Mouse (Mus musculus) neural tube, embryonic 13.5 days (tissue): ENCODE measurements around the gene Map3k5. TPM values are rescaled to one million over a fixed set of nuclear protein-coding genes. Genes with fewer than 3 reads are reported as not detected.

Experiments
- ATAC-seq: fragments of 200-750 bp; cut with Nextera tagmentation; 2 replicates; pipeline ENCODE4 v1.8.0; 2017; ENCODE audit warnings: low read depth, mild to moderate bottlenecking, moderate TSS enrichment, moderate library complexity
- H3K27ac ChIP-seq: fragments of 300-500 bp; sonication (generic); replicated peaks from 2 replicates; pipeline ENCODE4 v1.5.1; 2015; ENCODE audit warnings: moderate library complexity, mild to moderate bottlenecking, inconsistent platforms
- H3K27me3 ChIP-seq: fragments of 300-500 bp; sonication (generic); 2 replicates; pipeline ENCODE4 v1.6.1; 2015; ENCODE audit warnings: mild to moderate bottlenecking, inconsistent platforms
- H3K36me3 ChIP-seq: fragments of 300-500 bp; sonication (generic); 2 replicates; pipeline ENCODE4 v1.6.1; 2015; ENCODE audit warnings: mild to moderate bottlenecking, inconsistent platforms
- H3K4me1 ChIP-seq: fragments of 300-500 bp; sonication (generic); replicated peaks from 2 replicates; pipeline ENCODE4 v1.6.1; 2015; ENCODE audit warnings: inconsistent platforms
- H3K4me2 ChIP-seq: fragments of 300-500 bp; sonication (generic); 2 replicates; pipeline ENCODE4 v1.6.1; 2015; ENCODE audit warnings: inconsistent platforms, mild to moderate bottlenecking, moderate library complexity
- H3K4me3 ChIP-seq: fragments of 300-500 bp; sonication (generic); 2 replicates; pipeline ENCODE4 v1.5.1; 2015; ENCODE audit warnings: mild to moderate bottlenecking, inconsistent platforms
- H3K9ac ChIP-seq: fragments of 300-500 bp; sonication (generic); 2 replicates; pipeline ENCODE4 v1.6.1; 2015; ENCODE audit warnings: moderate library complexity, mild to moderate bottlenecking, inconsistent platforms
- H3K9me3 ChIP-seq: fragments of 300-500 bp; sonication (generic); 2 replicates; pipeline ENCODE4 v1.6.1; 2016; ENCODE audit warnings: inconsistent platforms
- WGBS: fragments of 180-500 bp; shearing (Covaris S2); methylation state at CpG from one replicate; pipeline ENCODE4 v1.1.7; 2015; 5-methylcytosine and 5-hydroxymethylcytosine counted together
- polyA plus RNA-seq: library from polyadenylated mRNA; unstranded; fragments of >200 nt; fragmentation: Nextera tagmentation; extraction: Ambion mirVana; gene quantifications from 2 replicates; pipeline ENCODE4 v1.2.1, GENCODE M21; 2015

Gene Map3k5
- polyA plus RNA-seq, 1 experiment from 2014 or later: 0.87 TPM

GRCm38 (mm10) chr10:20111508-20111907 is 177.2 kb downstream of the Map3k5 start:
- H3K9ac ChIP-seq: no peak overlapping the region
- H3K4me1 ChIP-seq: no peaks in the 10 kb centered on the region
- no peak for ATAC-seq
- H3K27me3 ChIP-seq: no peaks in the 10 kb centered on the region
- H3K27ac ChIP-seq: no peak overlapping the region
- H3K4me3 ChIP-seq: no peak overlapping the region
- WGBS: 95% methylated on average over 5 of the region's 5 CpGs
- no peaks in the 10 kb centered on the region for H3K9me3 ChIP-seq
- H3K4me2 ChIP-seq: no peak overlapping the region
- no peaks in the 10 kb centered on the region for H3K36me3 ChIP-seq

DNA sequence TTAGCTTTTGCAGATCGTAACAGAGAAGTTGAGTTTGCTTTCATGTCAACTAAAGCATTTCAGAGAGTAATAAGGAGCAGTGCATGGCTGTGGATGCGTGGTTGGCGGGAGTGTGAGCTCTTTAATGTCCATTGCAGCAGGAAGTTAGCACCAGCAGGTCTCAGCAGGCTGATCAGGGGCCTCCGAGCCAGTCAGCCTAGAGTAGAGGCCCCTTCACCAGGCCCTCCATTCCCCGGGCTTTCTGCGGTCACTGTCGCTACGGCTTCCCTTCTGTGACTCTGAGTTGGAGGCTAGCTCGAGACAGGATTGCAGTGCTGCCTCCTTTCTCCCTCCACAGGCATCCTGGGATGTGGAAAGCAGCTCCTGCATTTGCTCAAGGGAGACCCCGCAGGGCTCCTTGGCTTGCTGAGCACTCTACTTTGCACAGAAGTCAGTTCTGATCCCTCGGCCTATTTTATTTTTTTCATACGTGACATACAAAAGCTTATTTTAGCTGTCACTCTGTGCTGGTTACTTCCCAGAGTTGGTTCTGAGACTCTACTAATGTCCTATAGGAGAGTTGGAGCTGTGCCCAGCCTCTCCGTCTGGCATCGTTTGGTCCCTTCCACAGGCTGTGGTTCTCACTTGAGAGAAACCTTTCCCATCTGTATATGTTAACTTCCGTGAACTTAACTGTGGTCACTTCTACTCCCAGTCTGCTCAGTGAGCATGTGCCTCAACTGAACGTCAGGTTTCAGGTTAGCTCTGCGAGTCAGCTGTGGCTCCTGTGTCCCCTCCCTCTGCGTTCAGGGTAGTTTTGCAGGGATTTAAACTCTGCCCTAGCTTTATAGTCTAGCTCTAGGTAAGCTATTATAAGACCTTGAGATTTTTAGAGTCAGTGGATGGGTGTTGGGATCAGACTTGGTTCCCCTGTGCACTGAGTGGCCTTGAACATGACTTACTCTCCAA is 178.0 kb downstream of the Map3k5 start:
- no peaks in the 10 kb centered on the region for H3K9me3 ChIP-seq
- H3K36me3 ChIP-seq: no peaks in the 10 kb centered on the region
- H3K9ac ChIP-seq: no peak overlapping the region
- 85% methylated on average over 18 of the region's 18 CpGs for WGBS
- H3K4me1 ChIP-seq: no peaks in the 10 kb centered on the region
- no peak overlapping the region for H3K27ac ChIP-seq
- no peak for ATAC-seq
- H3K27me3 ChIP-seq: no peaks in the 10 kb centered on the region
- H3K4me3 ChIP-seq: no peak overlapping the region
- no peak overlapping the region for H3K4me2 ChIP-seq

DNA sequence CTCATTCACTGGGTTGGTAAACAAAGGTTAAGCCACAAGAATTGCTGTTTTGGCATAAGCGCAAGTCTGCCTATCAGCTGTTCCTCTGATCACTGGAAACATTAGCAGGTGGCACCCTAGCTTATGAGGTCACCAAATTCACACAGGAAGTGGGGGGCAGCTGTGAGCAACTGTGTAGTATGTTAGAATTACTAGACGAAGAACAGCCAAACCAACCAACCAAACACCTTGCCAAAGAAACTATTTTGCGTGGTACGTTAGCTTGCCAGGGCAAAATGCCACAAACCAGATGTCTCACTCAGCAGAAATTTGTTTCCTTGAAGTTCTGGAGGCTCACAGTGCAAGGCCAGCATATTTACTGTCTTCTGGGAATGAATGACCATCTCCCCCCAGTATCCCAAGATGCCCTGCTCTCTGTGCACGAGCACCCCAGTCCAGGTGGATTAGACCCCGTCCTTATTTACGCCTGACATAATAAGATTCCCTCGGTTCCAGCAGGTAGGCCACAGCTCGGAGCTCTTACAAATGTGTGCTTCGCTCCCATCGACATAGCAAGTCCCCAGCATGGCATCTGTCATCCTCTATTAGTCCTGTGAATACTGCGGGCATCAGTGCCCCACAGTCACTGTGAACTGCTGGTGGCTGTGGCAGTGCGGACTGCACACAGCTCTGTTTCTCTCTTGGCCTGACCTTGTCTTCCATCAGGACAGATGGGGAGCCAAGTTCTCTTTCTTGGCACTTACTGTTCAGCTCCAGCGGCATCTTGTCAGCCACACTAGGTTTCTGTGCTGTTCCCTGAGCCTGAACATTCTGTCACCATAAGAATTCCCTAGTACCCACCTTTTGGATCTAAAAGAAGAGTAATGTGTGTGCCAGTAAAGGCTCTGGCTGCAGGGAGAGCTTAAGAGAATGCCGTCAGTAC is 185.5 kb downstream of the Map3k5 start:
- WGBS: 92% methylated on average over 15 of the region's 15 CpGs
- Histone ChIP-seq H3K27ac (no peak overlapping the region), H3K4me1 (no peaks in the 10 kb centered on the region), H3K9me3 (no peaks in the 10 kb centered on the region), H3K4me3 (no peak overlapping the region), H3K36me3 (no peaks in the 10 kb centered on the region), H3K27me3 (no peaks in the 10 kb centered on the region), H3K9ac (no peak overlapping the region), H3K4me2 (no peak overlapping the region)
- ATAC-seq: no peak

- Histone ChIP-seq H3K4me2 (no peak overlapping the region), H3K9me3 (no peaks in the 10 kb centered on the region), H3K36me3 (no peaks in the 10 kb centered on the region), H3K4me3 (no peak overlapping the region), H3K27me3 (no peaks in the 10 kb centered on the region), H3K4me1 (no peaks in the 10 kb centered on the region), H3K9ac (no peak overlapping the region), H3K27ac (no peak overlapping the region)
- WGBS: 83% methylated on average over 4 of the region's 4 CpGs
- no peak for ATAC-seq
Measured at GRCm38 (mm10) chr10:20121981-20122380, 187.7 kb downstream of the Map3k5 start.

DNA sequence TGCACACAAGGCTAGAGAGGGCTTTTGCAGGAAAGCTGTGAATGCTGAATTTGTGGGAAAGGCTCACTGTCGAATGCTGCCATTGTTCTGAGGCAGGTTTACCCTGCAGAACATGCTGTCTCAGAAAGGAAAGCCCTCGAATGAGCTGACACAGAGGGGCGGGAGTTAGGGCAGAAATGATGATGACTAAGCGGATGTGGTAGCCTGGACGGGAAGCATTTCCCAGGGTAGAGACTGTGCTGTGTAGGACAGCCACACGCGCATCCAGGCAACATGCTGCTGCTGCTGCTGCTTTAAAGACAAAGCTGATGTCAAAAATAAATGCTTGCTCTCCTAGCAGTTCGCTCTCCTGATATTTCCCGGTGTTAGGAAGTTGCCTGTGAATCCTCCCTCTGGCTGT is 189.1 kb downstream of the Map3k5 start:
- Histone ChIP-seq H3K9me3 (no peaks in the 10 kb centered on the region), H3K27me3 (no peaks in the 10 kb centered on the region), H3K36me3 (no peaks in the 10 kb centered on the region), H3K9ac (no peak overlapping the region), H3K4me1 (no peaks in the 10 kb centered on the region), H3K27ac (no peak overlapping the region), H3K4me2 (no peak overlapping the region), H3K4me3 (no peak overlapping the region)
- no peak for ATAC-seq
- WGBS: 46% methylated on average over 9 of the region's 9 CpGs

DNA sequence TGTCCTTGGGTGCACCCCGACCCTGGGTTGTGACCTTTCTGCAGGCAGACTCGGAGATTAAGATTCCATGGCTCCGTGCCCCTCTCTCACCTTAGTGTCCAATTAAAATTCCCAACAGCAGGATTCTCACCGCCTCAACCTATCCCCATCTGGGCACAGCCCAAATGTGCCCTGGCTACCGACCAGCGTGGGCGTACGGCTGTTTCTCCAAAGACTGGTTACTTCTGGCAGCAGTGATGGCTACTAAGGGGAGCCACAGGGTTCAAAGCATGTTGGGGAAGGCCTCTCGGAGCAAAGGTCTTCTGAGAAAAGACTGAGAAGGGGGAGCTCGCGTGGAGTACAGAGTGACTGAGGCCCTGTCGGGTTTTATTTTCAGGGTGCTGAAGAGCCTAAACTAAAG is 190.3 kb downstream of the Map3k5 start:
- Histone ChIP-seq H3K27ac (no peak overlapping the region), H3K36me3 (no peaks in the 10 kb centered on the region), H3K9ac (no peak overlapping the region), H3K27me3 (no peaks in the 10 kb centered on the region), H3K9me3 (no peaks in the 10 kb centered on the region), H3K4me1 (no peaks in the 10 kb centered on the region), H3K4me3 (no peak overlapping the region), H3K4me2 (no peak overlapping the region)
- ATAC-seq: no peak
- 93% methylated on average over 12 of the region's 12 CpGs for WGBS

GRCm38 (mm10) chr10:20125226-20125625 is 191.0 kb downstream of the Map3k5 start:
- Histone ChIP-seq H3K4me1 (no peaks in the 10 kb centered on the region), H3K9ac (no peak overlapping the region), H3K36me3 (no peaks in the 10 kb centered on the region), H3K9me3 (no peaks in the 10 kb centered on the region), H3K4me3 (no peak overlapping the region), H3K4me2 (no peak overlapping the region), H3K27me3 (no peaks in the 10 kb centered on the region), H3K27ac (no peak overlapping the region)
- ATAC-seq: peak; percentile 79
- WGBS: 45% methylated on average over 4 of the region's 4 CpGs

DNA sequence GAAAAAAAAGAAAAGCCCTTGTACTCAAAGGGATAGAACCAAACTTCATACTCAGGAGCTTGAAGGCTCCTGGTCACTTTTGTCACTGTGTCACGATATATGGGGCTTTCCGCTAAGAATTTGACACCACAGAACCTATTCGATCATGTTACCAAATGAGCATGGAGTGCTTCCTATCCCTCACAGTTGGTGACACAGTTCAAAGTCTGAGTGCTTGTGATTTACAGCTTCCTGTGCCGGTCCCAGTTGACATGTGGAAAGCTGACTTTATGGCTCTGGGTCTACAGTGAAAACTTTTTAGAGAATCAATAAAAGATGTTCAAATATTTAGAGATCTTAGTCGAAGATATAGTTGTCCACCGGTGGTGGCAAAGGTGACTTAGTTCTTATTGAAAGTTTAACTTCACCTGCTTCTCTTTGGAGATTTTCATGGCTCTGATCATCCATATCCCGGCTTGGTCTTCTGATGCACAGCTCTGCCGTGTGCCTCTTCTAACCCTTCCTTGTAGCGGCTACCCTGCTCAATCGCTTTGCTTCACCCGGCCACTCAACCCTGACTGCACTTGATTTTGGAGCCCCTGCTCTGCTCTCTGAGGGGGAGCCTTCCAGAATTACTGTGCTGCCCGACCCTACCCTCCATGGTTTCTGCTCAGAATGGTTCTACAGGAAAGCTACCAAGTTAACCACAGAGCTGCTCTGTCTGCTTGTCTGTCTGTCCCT is 198.8 kb downstream of the Map3k5 start:
- H3K27me3 ChIP-seq: no peaks in the 10 kb centered on the region
- WGBS: 87% methylated on average over 12 of the region's 12 CpGs
- no peak for ATAC-seq
- H3K9ac ChIP-seq: no peak overlapping the region
- no peak overlapping the region for H3K4me3 ChIP-seq
- H3K4me1 ChIP-seq: no peaks in the 10 kb centered on the region
- no peaks in the 10 kb centered on the region for H3K36me3 ChIP-seq
- no peak overlapping the region for H3K4me2 ChIP-seq
- no peak overlapping the region for H3K27ac ChIP-seq
- H3K9me3 ChIP-seq: no peaks in the 10 kb centered on the region

DNA sequence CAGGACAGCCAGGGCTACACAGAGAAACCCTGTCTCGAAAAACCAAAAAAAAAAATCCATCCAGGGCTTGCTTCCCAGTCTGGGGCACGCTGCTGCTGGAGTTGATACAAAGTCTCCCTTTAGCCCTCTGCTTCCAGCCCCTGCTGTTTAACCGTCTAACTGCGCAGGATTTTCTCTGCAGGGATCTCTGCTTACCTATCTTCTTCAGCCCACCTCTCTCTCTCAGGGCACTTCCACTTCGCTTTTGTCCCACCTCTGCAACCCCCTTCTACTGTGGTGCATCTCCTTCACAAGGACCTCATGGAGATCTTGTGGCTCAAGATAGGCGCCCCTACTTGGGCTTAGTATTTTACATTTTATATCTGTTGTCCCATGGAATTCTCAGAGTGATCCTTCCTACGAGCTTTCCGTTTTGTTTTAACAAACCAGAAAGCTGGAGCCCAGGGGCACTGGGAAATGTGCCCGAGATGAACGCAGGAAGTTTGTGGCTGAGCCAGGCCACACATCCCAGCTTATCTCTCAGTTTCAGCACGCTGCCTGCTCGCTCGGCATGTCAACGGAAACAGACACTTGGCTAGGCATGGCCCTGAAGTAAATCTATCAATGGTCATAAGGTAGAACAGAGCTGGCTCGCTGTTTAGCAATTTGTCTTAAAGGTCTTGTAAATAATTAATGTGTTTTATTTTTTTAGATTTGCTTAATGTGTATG is 201.2 kb downstream of the Map3k5 start:
- no peak for ATAC-seq
- Histone ChIP-seq H3K36me3 (no peaks in the 10 kb centered on the region), H3K27me3 (no peaks in the 10 kb centered on the region), H3K4me1 (no peaks in the 10 kb centered on the region), H3K4me3 (no peak overlapping the region), H3K4me2 (no peak overlapping the region), H3K9ac (no peak overlapping the region), H3K9me3 (no peaks in the 10 kb centered on the region), H3K27ac (no peak overlapping the region)
- 81% methylated on average over 15 of the region's 15 CpGs for WGBS

DNA sequence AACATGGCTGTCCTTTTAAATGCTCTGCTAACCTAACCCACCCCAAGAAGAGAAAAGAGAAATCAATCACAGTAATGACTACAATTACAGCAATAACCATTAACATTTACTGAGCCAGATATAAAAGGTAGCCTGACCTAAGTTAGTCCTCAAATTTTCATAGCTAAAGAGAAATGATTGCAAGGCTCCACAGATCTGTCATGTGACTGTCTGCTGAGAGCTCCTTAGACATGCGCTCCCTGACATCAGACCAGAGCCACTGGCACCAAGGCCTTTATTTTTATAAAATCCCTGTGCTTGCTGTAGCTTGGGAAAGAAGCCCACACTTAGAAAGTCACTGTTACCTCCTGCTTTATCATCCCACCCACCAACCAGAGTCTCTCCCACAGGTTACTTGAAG is 202.2 kb downstream of the Map3k5 start:
- Histone ChIP-seq H3K27me3 (no peaks in the 10 kb centered on the region), H3K9ac (no peak overlapping the region), H3K9me3 (no peaks in the 10 kb centered on the region), H3K4me2 (no peak overlapping the region), H3K4me3 (no peak overlapping the region), H3K36me3 (no peaks in the 10 kb centered on the region), H3K4me1 (no peaks in the 10 kb centered on the region), H3K27ac (no peak overlapping the region)
- WGBS: 85% methylated on average over 1 of the region's 1 CpGs
- no peak for ATAC-seq

GRCm38 (mm10) chr10:20141376-20141775 is 207.1 kb downstream of the Map3k5 start:
- ATAC-seq: no peak
- Histone ChIP-seq H3K9ac (no peak overlapping the region), H3K4me1 (no peaks in the 10 kb centered on the region), H3K9me3 (no peaks in the 10 kb centered on the region), H3K4me2 (peak overlapping the region; percentile 14; the same call in 1 of the 2 replicates), H3K36me3 (no peaks in the 10 kb centered on the region), H3K4me3 (no peak overlapping the region), H3K27me3 (peaks cover 7% of the 10 kb centered on the region), H3K27ac (no peak overlapping the region)
- WGBS: 55% methylated on average over 17 of the region's 17 CpGs
